Mouse (Mus musculus): ENCODE data around the gene Armc5.

Gene Armc5

GRCm38 (mm10) chr7:128236856-128237592 is at the start of gene Armc5:
Gene Armc5 (plus strand): TSS chr7:128237342.
- DNase-seq = peak; percentile 85

DNA sequence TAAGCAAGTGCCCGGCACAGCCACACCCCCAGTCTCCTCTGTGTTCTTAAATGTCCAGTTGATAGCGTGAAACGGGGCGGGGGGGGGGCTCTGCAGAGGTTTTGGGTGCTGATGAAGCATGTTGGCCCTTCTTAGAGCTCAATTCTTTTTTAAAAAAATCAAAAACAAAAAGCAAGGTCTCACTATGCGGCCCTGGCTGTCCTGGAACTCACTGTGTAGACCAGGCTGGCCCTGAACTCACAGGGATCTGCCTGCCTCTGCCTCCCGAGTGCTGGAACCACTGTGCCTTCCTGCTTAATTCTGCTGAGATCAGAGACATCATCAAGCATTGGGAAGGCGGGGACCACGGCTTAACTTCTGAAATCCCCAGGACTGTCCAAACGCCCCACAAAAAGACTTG is 35.5 kb upstream of the Armc5 start:
- DNase-seq = no peak

GRCm38 (mm10) chr7:128203071-128203470 is 34.1 kb upstream of the Armc5 start:
- DNase-seq = no peak

GRCm38 (mm10) chr7:128204179-128204578 is 33.0 kb upstream of the Armc5 start:
- DNase-seq = no peak

DNA sequence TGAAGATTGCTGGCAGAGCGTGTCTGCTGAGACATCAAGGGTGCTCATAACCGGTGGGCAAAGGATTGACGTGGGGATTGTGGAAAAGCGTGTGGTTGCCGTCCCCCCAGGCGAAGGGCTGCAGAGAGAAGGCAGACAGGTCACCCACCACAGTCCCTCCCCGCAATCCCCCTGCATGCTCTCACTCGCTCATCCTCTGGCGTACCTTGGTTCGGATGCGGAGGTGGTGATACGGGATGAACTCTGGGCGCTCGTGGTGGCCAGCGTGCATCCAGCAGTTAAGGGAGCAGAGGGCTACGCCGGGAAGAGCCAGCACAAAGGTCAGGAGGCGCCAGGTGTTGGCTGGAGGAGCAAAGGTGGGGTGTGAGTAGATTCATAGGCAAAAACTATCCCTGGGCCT is 31.4 kb upstream of the Armc5 start:
- DNase-seq = no peak

DNA sequence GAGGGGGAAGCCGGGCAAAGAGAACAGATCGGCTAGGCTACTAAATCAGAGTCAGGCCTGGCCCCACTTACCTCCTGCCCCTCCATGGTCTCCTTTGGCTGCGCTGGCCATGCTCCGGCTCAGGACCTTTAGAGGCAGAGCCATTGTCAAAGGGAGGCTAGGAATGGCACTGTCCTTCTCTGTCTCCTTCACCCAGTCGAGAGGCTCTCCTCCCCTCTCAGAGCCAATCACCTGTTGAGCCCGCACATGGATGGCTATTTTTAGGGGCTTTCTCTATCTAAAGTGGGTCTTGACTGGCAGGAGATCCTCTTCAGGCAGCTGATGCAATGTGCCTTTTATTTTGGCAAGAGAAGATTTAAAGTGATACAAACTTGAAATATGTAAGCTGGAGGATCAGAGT is 31.0 kb upstream of the Armc5 start, which contains the start of gene Cox6a2:
TSS of gene Cox6a2 (minus strand) at position 236 of the 400 bp plus-strand sequence.
- no peak for DNase-seq

DNA sequence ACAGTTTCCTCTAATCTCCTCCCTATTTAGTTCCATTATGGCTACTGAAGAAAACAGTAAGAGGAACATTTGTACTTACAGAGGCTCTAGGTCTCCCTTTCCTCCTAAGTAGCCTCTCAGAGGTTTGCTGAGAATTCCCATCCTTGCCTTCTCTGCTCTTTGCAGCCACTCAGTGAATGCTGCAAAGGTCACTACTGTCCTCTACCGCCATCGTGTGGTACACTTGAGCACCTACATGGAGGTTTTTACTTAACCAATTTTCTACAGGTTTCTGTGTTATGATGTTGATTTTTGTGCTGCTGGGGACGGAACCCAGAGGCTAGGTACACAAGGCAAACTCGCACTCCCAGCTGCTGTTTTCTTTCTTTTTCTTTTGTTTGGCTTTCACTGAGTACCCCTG is 29.0 kb upstream of the Armc5 start:
- no peak for DNase-seq

- peak; percentile 67 for DNase-seq
Observed at GRCm38 (mm10) chr7:128209826-128210225, 27.3 kb upstream of the Armc5 start.

- DNase-seq = no peak
Observed at GRCm38 (mm10) chr7:128219952-128220351, 17.2 kb upstream of the Armc5 start.

GRCm38 (mm10) chr7:128220936-128221335 is 16.2 kb upstream of the Armc5 start:
- DNase-seq = peak; percentile 33

GRCm38 (mm10) chr7:128231741-128232140 is 5.4 kb upstream of the Armc5 start:
- no peak for DNase-seq

DNA sequence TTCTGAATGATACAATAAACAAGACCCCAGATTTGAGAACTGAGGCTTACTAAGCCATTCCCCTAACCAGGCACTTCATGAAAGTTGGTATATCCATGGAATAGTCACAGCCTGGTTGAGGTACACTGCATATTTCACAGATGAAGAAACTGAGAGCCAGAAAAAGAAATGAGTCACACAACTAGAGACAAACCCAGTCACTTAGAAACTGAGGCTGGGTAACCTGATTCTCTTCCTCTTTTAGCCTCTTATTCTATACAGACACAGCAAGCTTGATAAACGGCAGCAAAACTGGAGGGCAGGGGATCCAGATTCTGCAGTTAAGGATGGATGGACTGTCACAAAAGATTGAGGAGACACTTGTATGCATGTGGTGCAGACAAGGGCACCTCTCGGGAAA is 2.3 kb upstream of the Armc5 start:
- no peak for DNase-seq

DNA sequence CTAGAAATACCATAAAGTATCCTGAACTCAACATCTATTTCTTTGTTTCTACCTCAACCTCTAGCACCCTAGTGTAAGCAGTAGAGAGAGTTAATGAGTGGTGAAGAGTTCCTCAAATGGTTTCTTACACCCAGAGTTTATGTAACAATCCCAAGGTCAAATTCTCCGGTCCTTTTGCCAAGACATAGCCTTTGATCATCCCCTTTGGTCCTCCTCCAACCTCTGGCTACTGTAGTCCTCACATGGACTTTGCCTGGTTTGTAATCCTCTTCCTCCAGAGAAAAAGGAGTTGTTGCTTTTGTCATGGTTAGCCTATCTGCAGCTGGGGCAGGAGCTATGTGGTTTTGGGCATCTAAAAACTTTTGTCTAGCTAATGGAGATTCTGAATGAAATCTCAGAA is 1.7 kb upstream of the Armc5 start:
- DNase-seq = peak; percentile 84

GRCm38 (mm10) chr7:128236426-128236825 is 716 bp upstream of the Armc5 start:
- DNase-seq = peak; percentile 31

DNA sequence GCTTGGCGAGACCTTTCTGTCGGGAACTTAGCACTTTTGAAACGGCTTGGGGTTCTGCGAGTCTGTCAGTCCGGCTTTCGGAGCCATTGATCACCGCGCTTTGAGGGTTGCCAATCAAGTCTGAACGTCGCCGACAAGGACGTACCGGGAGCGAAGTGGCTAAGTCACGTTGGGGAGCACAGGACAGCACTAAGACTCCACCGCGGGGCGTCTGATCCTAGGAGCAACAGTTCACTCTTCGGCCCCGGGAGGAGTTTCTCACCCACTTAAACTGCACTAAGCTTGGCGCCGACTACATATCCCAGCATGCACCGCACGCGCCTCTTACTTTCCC is 418 bp downstream of the Armc5 start:
- no peak for DNase-seq

DNA sequence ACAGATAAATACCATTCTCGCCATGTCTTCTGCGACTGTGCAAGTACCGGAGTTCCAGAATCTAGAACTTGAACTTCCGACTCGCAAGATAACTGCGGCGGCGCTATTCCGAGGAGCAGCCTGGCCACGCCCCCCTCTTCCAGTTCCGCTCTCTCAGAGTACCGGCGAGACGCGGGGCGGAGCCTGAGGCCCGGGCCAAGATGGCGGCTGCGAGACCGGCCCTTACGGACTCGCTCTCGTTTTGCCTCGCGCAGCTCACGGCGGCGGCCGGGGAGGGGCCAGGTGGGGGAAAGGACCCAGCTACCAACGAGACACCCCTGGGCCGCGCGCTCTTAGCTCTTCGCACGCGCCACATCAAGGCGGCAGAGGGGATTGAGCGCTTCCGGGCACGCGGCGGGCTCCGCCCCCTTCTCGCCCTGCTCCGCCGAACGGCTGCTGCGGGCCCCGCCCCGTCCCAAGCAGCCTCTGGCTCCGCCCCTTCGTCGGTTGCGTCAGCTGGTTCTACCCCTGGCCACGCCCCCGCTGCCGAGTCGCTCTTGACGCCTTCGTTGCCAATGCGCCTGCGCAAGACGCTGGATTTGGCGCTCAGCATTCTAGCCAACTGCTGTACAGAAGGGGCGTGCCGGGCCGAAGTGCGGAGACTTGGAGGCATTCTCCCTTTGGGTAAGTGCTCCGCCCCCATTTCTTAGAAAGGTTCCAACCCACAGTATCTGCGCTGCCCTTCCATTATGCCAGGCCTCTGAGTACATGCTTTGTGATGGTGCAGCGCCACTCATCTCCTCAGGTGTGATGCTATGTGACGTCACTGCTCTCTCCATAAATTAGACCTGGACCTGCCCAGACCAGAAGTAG is 1.0 kb downstream of the Armc5 start, which contains the start of gene 9130023H24Rik:
TSS of gene 9130023H24Rik (minus strand) at position 105 of the 852 bp plus-strand sequence.
- DNase-seq = peak; percentile 99

DNA sequence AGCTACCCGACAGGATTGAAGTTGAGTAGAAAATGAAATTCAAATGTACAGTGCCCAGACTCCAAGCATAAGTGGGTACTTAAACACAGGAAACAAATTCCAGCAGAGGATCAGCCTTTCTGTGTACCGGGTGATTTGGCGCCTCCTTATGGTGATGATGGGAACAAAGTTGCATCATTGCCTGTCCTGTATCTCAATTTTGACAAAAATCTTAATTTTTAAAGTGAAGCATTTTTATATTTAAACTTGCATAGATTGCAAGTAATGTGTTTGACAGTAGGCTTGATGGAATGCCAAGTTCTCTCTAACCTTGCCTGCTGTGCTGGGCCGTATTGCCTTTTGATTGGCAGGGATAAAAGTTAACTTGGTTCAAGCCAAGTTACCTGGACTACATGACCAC is 1.8 kb downstream of the Armc5 start:
- DNase-seq = peak; percentile 27

GRCm38 (mm10) chr7:128240131-128240784 is 3.1 kb downstream of the Armc5 start:
- DNase-seq = peak; percentile 54

DNA sequence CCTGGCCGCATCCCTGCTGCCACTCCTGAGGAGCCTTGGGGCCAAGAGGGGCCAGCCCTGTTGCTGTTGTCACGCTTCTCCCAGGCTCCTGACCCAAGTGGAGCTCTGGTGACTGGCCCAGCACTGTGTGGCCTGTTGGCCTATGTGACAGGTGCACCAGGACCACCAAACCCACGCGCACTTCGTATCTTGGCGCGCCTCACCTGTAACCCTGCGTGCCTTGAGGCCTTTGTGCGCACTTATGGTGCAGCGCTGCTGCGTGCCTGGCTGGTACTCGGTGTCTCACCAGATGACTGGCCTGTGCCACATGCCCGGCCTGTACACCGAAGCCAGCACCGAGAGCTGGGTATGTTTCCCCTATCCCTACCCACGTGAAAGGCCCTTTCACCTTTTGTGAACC is 5.2 kb downstream of the Armc5 start:
- DNase-seq = no peak

GRCm38 (mm10) chr7:128243921-128244320 is 6.8 kb downstream of the Armc5 start:
- DNase-seq = no peak

- DNase-seq = no peak
Observed at GRCm38 (mm10) chr7:128244410-128245025, 7.4 kb downstream of the Armc5 start.

GRCm38 (mm10) chr7:128245547-128245946 is 8.4 kb downstream of the Armc5 start:
- no peak for DNase-seq

Data from kidney, adult 11 months (tissue).